Mouse (Mus musculus) C2C12 (cell line): Measurements from ENCODE around the gene Clstn1.

Experiments
- CEBPB ChIP-seq: IDR thresholded peaks from one replicate; pipeline ENCODE4 v1.6.1; 2011; ENCODE audit warnings: low read depth, mild to moderate bottlenecking, control low read depth, moderate library complexity
- CTCF ChIP-seq: IDR thresholded peaks from one replicate; pipeline ENCODE4 v1.5.1; 2011; ENCODE audit not compliant: control insufficient read depth, insufficient read depth, insufficient read length

GRCm38 (mm10) chr4:149678006-149678405, 91.7 kb downstream of the Clstn1 start:
- TF ChIP-seq CTCF (no peak), CEBPB (no peak)
